Mouse (Mus musculus): ENCODE measurements around the gene Crb1. TPM values are rescaled to one million over a fixed set of nuclear protein-coding genes. Genes with fewer than 3 reads are reported as not detected.

The Crb1 gene
- polyA plus RNA-seq, 1 experiment: not detected

- Histone ChIP-seq H3K4me1 (ENCODE audit: control insufficient read depth, insufficient read depth, low read length) (peaks cover 2% of the 10 kb centered on the region; the same call in 1 of the 2 replicates), H3K4me3 (ENCODE audit: insufficient read depth, low read depth, low read length) (no peak overlapping the region), H3K27ac (ENCODE audit: insufficient read depth, low read depth, low read length) (no peak overlapping the region)
- WGBS: 26% methylated on average over 7 of the region's 7 CpGs
- TF ChIP-seq CTCF (IDR thresholded peaks at IDR 0.05; ENCODE audit: insufficient read depth, low read depth, low read length) (no peak), POLR2A (IDR thresholded peaks at IDR 0.05; ENCODE audit: insufficient read depth, low read depth, low read length) (no peak)
These were observed 167.1 kb downstream of the Crb1 start for GRCm38 (mm10) chr1:139209796-139210195.

- no peak overlapping the region for H3K4me3 ChIP-seq (ENCODE audit: insufficient read depth, low read depth, low read length)
- H3K27ac ChIP-seq (ENCODE audit: insufficient read depth, low read depth, low read length): no peak overlapping the region
- 74% methylated on average over 4 of the region's 4 CpGs for WGBS
- no peaks in the 10 kb centered on the region for H3K4me1 ChIP-seq (ENCODE audit: control insufficient read depth, insufficient read depth, low read length)
- TF ChIP-seq CTCF (IDR thresholded peaks at IDR 0.05; ENCODE audit: insufficient read depth, low read depth, low read length) (no peak), POLR2A (IDR thresholded peaks at IDR 0.05; ENCODE audit: insufficient read depth, low read depth, low read length) (no peak)
These were observed 170.6 kb downstream of the Crb1 start for GRCm38 (mm10) chr1:139206259-139206658.

GRCm38 (mm10) chr1:139203026-139203425, 173.9 kb downstream of the Crb1 start:
- H3K27ac ChIP-seq (ENCODE audit: insufficient read depth, low read depth, low read length): no peak overlapping the region
- no peak for TF ChIP-seq POLR2A (IDR thresholded peaks at IDR 0.05; ENCODE audit: insufficient read depth, low read depth, low read length)
- no peak for TF ChIP-seq CTCF (IDR thresholded peaks at IDR 0.05; ENCODE audit: insufficient read depth, low read depth, low read length)
- WGBS: 45% methylated on average over 5 of the region's 5 CpGs

GRCm38 (mm10) chr1:139194428-139195028, 182.4 kb downstream of the Crb1 start:
- Histone ChIP-seq H3K27ac (ENCODE audit: insufficient read depth, low read depth, low read length) (no peak overlapping the region), H3K4me1 (ENCODE audit: control insufficient read depth, insufficient read depth, low read length) (no peaks in the 10 kb centered on the region), H3K4me3 (ENCODE audit: insufficient read depth, low read depth, low read length) (no peak overlapping the region)
- no peak for TF ChIP-seq POLR2A (IDR thresholded peaks at IDR 0.05; ENCODE audit: insufficient read depth, low read depth, low read length)
- no peak for TF ChIP-seq CTCF (IDR thresholded peaks at IDR 0.05; ENCODE audit: insufficient read depth, low read depth, low read length)
- 17% methylated on average over 5 of the region's 5 CpGs for WGBS

More at GRCm38 (mm10) chr1:139203026-139203425, 173.9 kb downstream of the Crb1 start:
- Histone ChIP-seq H3K4me3 (ENCODE audit: insufficient read depth, low read depth, low read length) (no peak overlapping the region), H3K4me1 (ENCODE audit: control insufficient read depth, insufficient read depth, low read length) (no peaks in the 10 kb centered on the region)

- Histone ChIP-seq H3K4me3 (ENCODE audit: insufficient read depth, low read depth, low read length) (no peak overlapping the region), H3K27ac (ENCODE audit: insufficient read depth, low read depth, low read length) (no peak overlapping the region), H3K4me1 (ENCODE audit: control insufficient read depth, insufficient read depth, low read length) (no peaks in the 10 kb centered on the region)
- TF ChIP-seq CTCF (IDR thresholded peaks at IDR 0.05; ENCODE audit: insufficient read depth, low read depth, low read length) (no peak), POLR2A (IDR thresholded peaks at IDR 0.05; ENCODE audit: insufficient read depth, low read depth, low read length) (no peak)
- WGBS: 59% methylated on average over 2 of the region's 2 CpGs
These were observed 182.9 kb downstream of the Crb1 start for GRCm38 (mm10) chr1:139194011-139194410.

GRCm38 (mm10) chr1:139192635-139193034, 184.3 kb downstream of the Crb1 start:
- Histone ChIP-seq H3K4me1 (ENCODE audit: control insufficient read depth, insufficient read depth, low read length) (no peaks in the 10 kb centered on the region), H3K4me3 (ENCODE audit: insufficient read depth, low read depth, low read length) (no peak overlapping the region), H3K27ac (ENCODE audit: insufficient read depth, low read depth, low read length) (no peak overlapping the region)
- no peak for TF ChIP-seq CTCF (IDR thresholded peaks at IDR 0.05; ENCODE audit: insufficient read depth, low read depth, low read length)
- TF ChIP-seq POLR2A (IDR thresholded peaks at IDR 0.05; ENCODE audit: insufficient read depth, low read depth, low read length): no peak
- 89% methylated on average over 3 of the region's 3 CpGs for WGBS

GRCm38 (mm10) chr1:139180481-139181149, 196.3 kb downstream of the Crb1 start:
- TF ChIP-seq POLR2A (IDR thresholded peaks at IDR 0.05; ENCODE audit: insufficient read depth, low read depth, low read length) (no peak), CTCF (IDR thresholded peaks at IDR 0.05; ENCODE audit: insufficient read depth, low read depth, low read length) (no peak)
- WGBS: 44% methylated on average over 6 of the region's 6 CpGs

GRCm38 (mm10) chr1:139179707-139180106, 197.2 kb downstream of the Crb1 start:
- WGBS: 79% methylated on average over 1 of the region's 1 CpGs
- TF ChIP-seq POLR2A (IDR thresholded peaks at IDR 0.05; ENCODE audit: insufficient read depth, low read depth, low read length) (no peak), CTCF (IDR thresholded peaks at IDR 0.05; ENCODE audit: insufficient read depth, low read depth, low read length) (no peak)
- Histone ChIP-seq H3K4me3 (ENCODE audit: insufficient read depth, low read depth, low read length) (no peak overlapping the region), H3K4me1 (ENCODE audit: control insufficient read depth, insufficient read depth, low read length) (no peaks in the 10 kb centered on the region), H3K27ac (ENCODE audit: insufficient read depth, low read depth, low read length) (no peak overlapping the region)

More at GRCm38 (mm10) chr1:139180481-139181149, 196.3 kb downstream of the Crb1 start:
- no peak overlapping the region for H3K27ac ChIP-seq (ENCODE audit: insufficient read depth, low read depth, low read length)
- no peak overlapping the region for H3K4me3 ChIP-seq (ENCODE audit: insufficient read depth, low read depth, low read length)
- H3K4me1 ChIP-seq (ENCODE audit: control insufficient read depth, insufficient read depth, low read length): no peaks in the 10 kb centered on the region

GRCm38 (mm10) chr1:139174058-139174832, 202.7 kb downstream of the Crb1 start:
- Histone ChIP-seq H3K4me3 (ENCODE audit: insufficient read depth, low read depth, low read length) (no peak overlapping the region), H3K27ac (ENCODE audit: insufficient read depth, low read depth, low read length) (no peak overlapping the region), H3K4me1 (ENCODE audit: control insufficient read depth, insufficient read depth, low read length) (no peaks in the 10 kb centered on the region)
- no peak for TF ChIP-seq CTCF (IDR thresholded peaks at IDR 0.05; ENCODE audit: insufficient read depth, low read depth, low read length)
- TF ChIP-seq POLR2A (IDR thresholded peaks at IDR 0.05; ENCODE audit: insufficient read depth, low read depth, low read length): no peak
- WGBS: 64% methylated on average over 3 of the region's 3 CpGs

Data from olfactory bulb, adult 2 months (tissue).